Mouse (Mus musculus): ENCODE measurements around the gene Rpgrip1l.

DNA sequence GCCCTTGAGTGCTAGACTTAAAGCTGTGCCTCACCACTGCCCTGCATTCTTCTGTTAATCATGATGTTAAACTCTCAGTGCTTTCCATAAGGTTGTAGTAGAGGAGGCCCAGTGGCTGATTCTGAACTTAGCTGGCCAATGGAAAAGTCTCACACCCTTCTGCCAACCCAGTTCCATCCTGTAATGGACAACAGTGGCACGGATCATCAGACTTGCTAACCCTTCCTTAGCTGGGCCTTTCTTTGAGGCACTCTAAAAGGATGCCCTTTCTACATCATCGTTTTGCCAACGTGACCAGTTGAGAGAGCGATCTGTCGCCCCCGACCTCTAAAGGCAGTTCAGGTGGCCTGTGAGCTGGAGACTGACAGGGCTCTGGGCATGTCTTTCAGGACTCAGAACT is 13.9 kb upstream of the Rpgrip1l start:
- TF ChIP-seq POLR2A (IDR thresholded peaks at IDR 0.05; ENCODE audit: extremely low read depth, insufficient read depth, low read length) (no peak), CTCF (IDR thresholded peaks at IDR 0.05; ENCODE audit: extremely low read depth, insufficient read depth, low read length) (no peak)

Measured in cortical plate, adult 2 months (tissue).